Mouse (Mus musculus) E14TG2a.4 (cell line): Measurements from ENCODE around the gene Ms4a2.

Experiments
- H3K27me3 ChIP-seq: 2 replicates; pipeline ENCODE4 v1.6.1; 2014; ENCODE audit warnings: low read length, control low read depth; ENCODE audit not compliant: insufficient read depth
- H3K36me3 ChIP-seq: 2 replicates; pipeline ENCODE4 v1.6.1; 2014; ENCODE audit warnings: low read length, control low read depth; ENCODE audit not compliant: insufficient read depth
- H3K4me1 ChIP-seq: replicated peaks from 2 replicates; pipeline ENCODE4 v1.6.1; 2014; ENCODE audit warnings: low read depth, low read length, control low read depth
- H3K4me3 ChIP-seq: replicated peaks from 2 replicates; pipeline ENCODE4 v1.5.1; 2014; ENCODE audit warnings: mild to moderate bottlenecking, low read length
- H3K9me3 ChIP-seq: 2 replicates; pipeline ENCODE4 v1.6.1; 2014; ENCODE audit warnings: low read length, control low read depth
- CTCF ChIP-seq: conservative IDR thresholded peaks from 2 replicates; pipeline ENCODE4 v1.5.1; 2014; ENCODE audit warnings: low read length
- NANOG ChIP-seq: IDR thresholded peaks from 2 replicates; pipeline ENCODE4 v1.6.1; 2014; ENCODE audit warnings: borderline replicate concordance, low read length, mixed read lengths
- POU5F1 ChIP-seq: IDR thresholded peaks from 2 replicates; pipeline ENCODE4 v1.6.1; 2014; ENCODE audit warnings: low read length, borderline replicate concordance

Gene Ms4a2

GRCm38 (mm10) chr19:11634330-11634729 is 10.8 kb upstream of the Ms4a2 start:
- Histone ChIP-seq H3K27me3 (no peaks in the 10 kb centered on the region), H3K36me3 (no peaks in the 10 kb centered on the region), H3K4me3 (no peak overlapping the region), H3K4me1 (no peaks in the 10 kb centered on the region), H3K9me3 (no peaks in the 10 kb centered on the region)
- no peak for TF ChIP-seq CTCF
- no peak for TF ChIP-seq NANOG
- no peak for TF ChIP-seq POU5F1

- no peak for TF ChIP-seq POU5F1
- no peak for TF ChIP-seq CTCF
- no peak for TF ChIP-seq NANOG
- Histone ChIP-seq H3K27me3 (no peaks in the 10 kb centered on the region), H3K4me3 (no peak overlapping the region), H3K9me3 (no peaks in the 10 kb centered on the region), H3K36me3 (no peaks in the 10 kb centered on the region), H3K4me1 (no peaks in the 10 kb centered on the region)
These were observed 10.2 kb upstream of the Ms4a2 start for GRCm38 (mm10) chr19:11633732-11634131.

- no peaks in the 10 kb centered on the region for H3K27me3 ChIP-seq
- no peaks in the 10 kb centered on the region for H3K9me3 ChIP-seq
- no peak overlapping the region for H3K4me3 ChIP-seq
- no peak for TF ChIP-seq CTCF
- no peak for TF ChIP-seq NANOG
- no peak for TF ChIP-seq POU5F1
- no peaks in the 10 kb centered on the region for H3K36me3 ChIP-seq
- H3K4me1 ChIP-seq = no peaks in the 10 kb centered on the region
These were observed 1.7 kb upstream of the Ms4a2 start for GRCm38 (mm10) chr19:11625231-11625630.

- Histone ChIP-seq H3K36me3 (no peaks in the 10 kb centered on the region), H3K4me1 (no peaks in the 10 kb centered on the region), H3K27me3 (no peaks in the 10 kb centered on the region), H3K9me3 (no peaks in the 10 kb centered on the region), H3K4me3 (no peak overlapping the region)
- TF ChIP-seq POU5F1 = no peak
- TF ChIP-seq NANOG = no peak
These were observed 1.3 kb upstream of the Ms4a2 start for GRCm38 (mm10) chr19:11624800-11625199.

GRCm38 (mm10) chr19:11617983-11618382 is 5.5 kb downstream of the Ms4a2 start:
- H3K4me3 ChIP-seq = no peak overlapping the region
- H3K27me3 ChIP-seq = no peaks in the 10 kb centered on the region
- no peaks in the 10 kb centered on the region for H3K36me3 ChIP-seq
- TF ChIP-seq NANOG (no peak), CTCF (no peak), POU5F1 (no peak)
- H3K4me1 ChIP-seq = no peaks in the 10 kb centered on the region
- no peaks in the 10 kb centered on the region for H3K9me3 ChIP-seq

GRCm38 (mm10) chr19:11614805-11615204 is 8.7 kb downstream of the Ms4a2 start:
- Histone ChIP-seq H3K9me3 (no peaks in the 10 kb centered on the region), H3K4me1 (peaks cover 12% of the 10 kb centered on the region), H3K36me3 (no peaks in the 10 kb centered on the region), H3K27me3 (no peaks in the 10 kb centered on the region), H3K4me3 (no peak overlapping the region)
- no peak for TF ChIP-seq NANOG
- no peak for TF ChIP-seq CTCF
- no peak for TF ChIP-seq POU5F1

- H3K36me3 ChIP-seq = no peaks in the 10 kb centered on the region
- H3K9me3 ChIP-seq = no peaks in the 10 kb centered on the region
- TF ChIP-seq CTCF = no peak
- no peak for TF ChIP-seq POU5F1
- no peaks in the 10 kb centered on the region for H3K27me3 ChIP-seq
- H3K4me3 ChIP-seq = no peak overlapping the region
- peaks cover 12% of the 10 kb centered on the region for H3K4me1 ChIP-seq
These were observed 9.6 kb downstream of the Ms4a2 start for GRCm38 (mm10) chr19:11613776-11614443.

- Histone ChIP-seq H3K9me3 (no peaks in the 10 kb centered on the region), H3K4me1 (peaks cover 12% of the 10 kb centered on the region), H3K4me3 (no peak overlapping the region), H3K27me3 (no peaks in the 10 kb centered on the region), H3K36me3 (no peaks in the 10 kb centered on the region)
- TF ChIP-seq CTCF = no peak
- no peak for TF ChIP-seq NANOG
- TF ChIP-seq POU5F1 = no peak
These were observed 10.4 kb downstream of the Ms4a2 start for GRCm38 (mm10) chr19:11613084-11613483.

GRCm38 (mm10) chr19:11612293-11612692 is 11.2 kb downstream of the Ms4a2 start:
- no peaks in the 10 kb centered on the region for H3K9me3 ChIP-seq
- H3K27me3 ChIP-seq = no peaks in the 10 kb centered on the region
- H3K36me3 ChIP-seq = no peaks in the 10 kb centered on the region
- TF ChIP-seq NANOG (no peak), CTCF (no peak), POU5F1 (no peak)
- peaks cover 12% of the 10 kb centered on the region for H3K4me1 ChIP-seq
- no peak overlapping the region for H3K4me3 ChIP-seq

- H3K9me3 ChIP-seq = no peaks in the 10 kb centered on the region
- no peaks in the 10 kb centered on the region for H3K36me3 ChIP-seq
- H3K4me3 ChIP-seq = no peak overlapping the region
- peaks cover 12% of the 10 kb centered on the region for H3K4me1 ChIP-seq
- TF ChIP-seq POU5F1 = no peak
- TF ChIP-seq NANOG = no peak
- peak; percentile 58 for TF ChIP-seq CTCF
- no peaks in the 10 kb centered on the region for H3K27me3 ChIP-seq
These were observed 12.0 kb downstream of the Ms4a2 start for GRCm38 (mm10) chr19:11611541-11611945.
